Mouse (Mus musculus): ENCODE results near the gene Aldh3b1. TPM values are rescaled to one million over a fixed set of nuclear protein-coding genes. Genes with fewer than 3 reads are reported as not detected.

Gene Aldh3b1
- polyA plus RNA-seq, 1 experiment, result not detected

DNA sequence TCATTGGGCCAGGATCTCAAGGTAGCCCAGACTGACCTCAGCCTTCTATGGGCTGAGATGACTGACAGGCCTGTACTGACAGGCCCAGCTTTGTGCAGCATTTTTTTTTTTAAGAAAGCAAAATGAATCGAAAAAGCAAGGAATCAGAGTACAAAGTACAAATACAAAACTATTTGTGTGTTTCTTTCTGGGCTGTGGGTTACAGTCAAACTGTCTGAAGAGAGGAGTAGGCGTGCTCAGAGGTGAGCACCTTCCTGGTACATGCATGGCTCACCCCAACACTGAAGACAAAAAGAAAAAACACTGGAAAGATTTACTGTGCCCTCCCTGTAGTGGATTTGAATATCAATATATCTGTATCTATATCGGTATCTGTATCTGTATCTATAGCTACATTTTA, 18.2 kb upstream of the Aldh3b1 start:
- Histone ChIP-seq H3K27me3 (ENCODE audit: control insufficient read depth) (no peaks in the 10 kb centered on the region), H3K9me3 (ENCODE audit: control insufficient read depth, low read length) (no peaks in the 10 kb centered on the region), H3K4me1 (ENCODE audit: control insufficient read depth) (peaks cover 13% of the 10 kb centered on the region), H3K36me3 (ENCODE audit: control insufficient read depth) (no peaks in the 10 kb centered on the region), H3K4me3 (replicated peaks) (no peak overlapping the region)
- TF ChIP-seq GATA1 (IDR thresholded peaks at IDR 0.05; ENCODE audit: low read length), result no peak
- no peak for TF ChIP-seq TAL1 (IDR thresholded peaks at IDR 0.05; ENCODE audit: low read length)

DNA sequence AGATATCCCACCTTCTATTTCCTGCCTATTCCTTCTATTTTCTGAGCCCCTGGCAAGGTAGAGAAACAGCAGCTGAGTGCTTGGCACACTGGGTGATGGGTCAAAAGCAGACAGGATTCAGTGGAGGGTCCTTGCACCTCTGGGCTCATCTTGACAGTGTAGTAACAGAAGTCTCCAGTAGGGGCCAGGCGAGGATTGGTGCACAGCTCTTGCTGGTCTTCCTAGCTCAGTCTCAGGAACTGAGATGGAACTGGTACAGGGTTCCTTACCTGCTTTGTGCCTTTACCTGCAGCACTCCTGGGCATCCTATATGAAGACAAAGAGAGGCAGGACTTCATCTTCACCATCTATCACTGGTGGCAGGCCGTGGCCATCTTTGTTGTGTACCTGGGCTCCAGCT, 17.1 kb upstream of the Aldh3b1 start:
- H3K36me3 ChIP-seq (ENCODE audit: control insufficient read depth), result no peaks in the 10 kb centered on the region
- no peaks in the 10 kb centered on the region for H3K27me3 ChIP-seq (ENCODE audit: control insufficient read depth)
- H3K9me3 ChIP-seq (ENCODE audit: control insufficient read depth, low read length), result no peaks in the 10 kb centered on the region
- peaks cover 20% of the 10 kb centered on the region for H3K4me1 ChIP-seq (ENCODE audit: control insufficient read depth)
- no peak overlapping the region for H3K4me3 ChIP-seq (replicated peaks)
- TF ChIP-seq GATA1 (IDR thresholded peaks at IDR 0.05; ENCODE audit: low read length), result no peak
- no peak for TF ChIP-seq TAL1 (IDR thresholded peaks at IDR 0.05; ENCODE audit: low read length)

DNA sequence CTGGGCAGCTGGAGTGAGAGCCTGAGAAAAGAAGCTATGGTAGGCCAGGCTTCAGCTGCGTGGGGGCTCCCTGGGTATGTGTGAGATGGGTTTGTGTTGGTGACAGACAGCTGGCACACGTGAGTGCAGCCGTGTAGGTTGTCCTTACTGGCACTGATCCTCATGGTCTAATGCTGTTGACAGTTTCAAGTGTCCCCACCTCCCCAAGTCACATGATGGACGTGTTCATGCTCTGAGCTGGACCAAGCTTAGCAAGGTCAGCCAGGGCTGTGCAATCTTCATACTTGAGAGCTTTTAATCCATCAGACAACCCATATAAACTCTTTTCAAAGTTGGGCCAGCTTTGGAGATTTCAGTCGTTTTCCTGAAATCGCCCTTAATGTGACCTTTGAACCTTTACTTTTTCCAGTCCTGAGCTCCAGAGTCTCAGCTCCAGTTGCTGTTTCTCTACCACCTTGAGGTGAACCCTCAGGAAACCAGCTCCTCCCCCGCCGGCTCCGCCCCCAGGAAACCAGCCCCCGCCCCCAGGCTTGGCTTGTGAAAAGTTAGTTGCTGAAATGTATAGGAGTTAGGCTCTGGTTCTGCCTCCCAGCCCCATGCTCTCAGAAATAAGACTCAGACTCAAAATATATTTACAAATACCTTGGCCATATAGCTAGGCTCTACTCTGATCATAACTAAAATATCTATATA, 16.4 kb upstream of the Aldh3b1 start:
- TF ChIP-seq TAL1 (IDR thresholded peaks at IDR 0.05; ENCODE audit: low read length) (no peak), GATA1 (IDR thresholded peaks at IDR 0.05; ENCODE audit: low read length) (no peak)
- H3K4me3 ChIP-seq (replicated peaks), result no peak overlapping the region
- no peaks in the 10 kb centered on the region for H3K27me3 ChIP-seq (ENCODE audit: control insufficient read depth)
- no peaks in the 10 kb centered on the region for H3K9me3 ChIP-seq (ENCODE audit: control insufficient read depth, low read length)
- peaks cover 20% of the 10 kb centered on the region for H3K4me1 ChIP-seq (ENCODE audit: control insufficient read depth)
- no peaks in the 10 kb centered on the region for H3K36me3 ChIP-seq (ENCODE audit: control insufficient read depth)

DNA sequence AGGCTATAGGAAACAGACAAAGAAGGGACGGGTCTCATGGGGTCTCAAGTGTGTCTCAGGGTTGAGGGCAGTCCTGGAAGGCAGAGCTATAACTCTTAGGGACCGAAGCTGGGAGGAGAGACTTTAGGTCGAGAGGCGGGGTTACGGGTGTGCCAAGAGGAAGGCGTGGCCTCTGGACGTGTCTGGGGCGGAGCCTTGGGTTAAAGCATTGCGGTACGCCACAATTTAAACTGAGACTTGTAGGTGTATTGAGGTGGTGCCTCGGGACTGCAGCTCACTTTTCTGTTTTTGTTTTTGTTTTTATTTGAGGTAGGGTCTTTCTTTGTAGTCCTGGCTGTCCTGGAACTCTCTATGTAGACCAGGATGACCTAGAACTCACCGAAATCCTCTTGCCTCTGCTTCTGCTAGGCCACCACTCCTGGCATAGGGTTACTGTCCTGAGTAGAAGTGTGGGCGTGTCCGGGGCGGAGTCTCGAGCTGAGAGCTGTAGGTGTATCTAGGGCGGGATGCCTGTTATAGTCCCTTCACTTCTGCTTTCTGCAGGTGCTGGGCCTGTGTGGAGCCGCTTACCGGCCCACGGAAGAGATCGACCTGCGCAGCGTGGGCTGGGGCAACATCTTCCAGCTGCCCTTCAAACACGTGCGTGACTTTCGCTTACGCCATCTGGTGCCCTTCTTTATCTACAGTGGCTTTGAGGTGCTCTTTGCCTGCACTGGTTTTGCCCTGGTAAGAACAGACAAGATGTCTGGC, 13.6 kb upstream of the Aldh3b1 start:
- no peak for TF ChIP-seq GATA1 (IDR thresholded peaks at IDR 0.05; ENCODE audit: low read length)
- TF ChIP-seq TAL1 (IDR thresholded peaks at IDR 0.05; ENCODE audit: low read length), result no peak
- Histone ChIP-seq H3K27me3 (ENCODE audit: control insufficient read depth) (no peaks in the 10 kb centered on the region), H3K9me3 (ENCODE audit: control insufficient read depth, low read length) (no peaks in the 10 kb centered on the region), H3K4me1 (ENCODE audit: control insufficient read depth) (peaks cover 20% of the 10 kb centered on the region), H3K4me3 (replicated peaks) (peak overlapping the region; percentile 46), H3K36me3 (ENCODE audit: control insufficient read depth) (no peaks in the 10 kb centered on the region)

DNA sequence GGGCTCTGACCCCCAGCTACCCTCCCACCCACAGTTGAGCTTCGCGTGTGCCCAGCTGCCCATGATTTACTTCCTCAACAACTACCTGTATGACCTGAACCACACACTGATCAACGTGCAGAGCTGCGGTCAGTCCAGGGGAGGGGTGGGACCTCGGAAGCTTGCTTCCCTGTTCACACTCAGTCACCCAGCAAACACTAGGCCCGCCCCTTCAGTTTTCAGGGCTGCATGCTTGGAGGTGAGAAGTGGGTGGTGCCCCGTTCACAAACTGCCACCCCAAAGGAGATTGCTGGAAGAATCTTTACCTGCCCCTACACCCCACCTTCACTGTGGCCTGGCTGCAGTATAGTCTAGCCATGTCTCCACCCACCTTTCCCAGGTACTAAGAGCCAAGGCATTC, 12.7 kb upstream of the Aldh3b1 start:
- no peaks in the 10 kb centered on the region for H3K36me3 ChIP-seq (ENCODE audit: control insufficient read depth)
- no peak for TF ChIP-seq GATA1 (IDR thresholded peaks at IDR 0.05; ENCODE audit: low read length)
- no peak for TF ChIP-seq TAL1 (IDR thresholded peaks at IDR 0.05; ENCODE audit: low read length)
- H3K4me1 ChIP-seq (ENCODE audit: control insufficient read depth), result peaks cover 20% of the 10 kb centered on the region
- H3K9me3 ChIP-seq (ENCODE audit: control insufficient read depth, low read length), result no peaks in the 10 kb centered on the region
- no peak overlapping the region for H3K4me3 ChIP-seq (replicated peaks)
- peaks cover 3% of the 10 kb centered on the region; the same call in 1 of the 2 replicates for H3K27me3 ChIP-seq (ENCODE audit: control insufficient read depth)

DNA sequence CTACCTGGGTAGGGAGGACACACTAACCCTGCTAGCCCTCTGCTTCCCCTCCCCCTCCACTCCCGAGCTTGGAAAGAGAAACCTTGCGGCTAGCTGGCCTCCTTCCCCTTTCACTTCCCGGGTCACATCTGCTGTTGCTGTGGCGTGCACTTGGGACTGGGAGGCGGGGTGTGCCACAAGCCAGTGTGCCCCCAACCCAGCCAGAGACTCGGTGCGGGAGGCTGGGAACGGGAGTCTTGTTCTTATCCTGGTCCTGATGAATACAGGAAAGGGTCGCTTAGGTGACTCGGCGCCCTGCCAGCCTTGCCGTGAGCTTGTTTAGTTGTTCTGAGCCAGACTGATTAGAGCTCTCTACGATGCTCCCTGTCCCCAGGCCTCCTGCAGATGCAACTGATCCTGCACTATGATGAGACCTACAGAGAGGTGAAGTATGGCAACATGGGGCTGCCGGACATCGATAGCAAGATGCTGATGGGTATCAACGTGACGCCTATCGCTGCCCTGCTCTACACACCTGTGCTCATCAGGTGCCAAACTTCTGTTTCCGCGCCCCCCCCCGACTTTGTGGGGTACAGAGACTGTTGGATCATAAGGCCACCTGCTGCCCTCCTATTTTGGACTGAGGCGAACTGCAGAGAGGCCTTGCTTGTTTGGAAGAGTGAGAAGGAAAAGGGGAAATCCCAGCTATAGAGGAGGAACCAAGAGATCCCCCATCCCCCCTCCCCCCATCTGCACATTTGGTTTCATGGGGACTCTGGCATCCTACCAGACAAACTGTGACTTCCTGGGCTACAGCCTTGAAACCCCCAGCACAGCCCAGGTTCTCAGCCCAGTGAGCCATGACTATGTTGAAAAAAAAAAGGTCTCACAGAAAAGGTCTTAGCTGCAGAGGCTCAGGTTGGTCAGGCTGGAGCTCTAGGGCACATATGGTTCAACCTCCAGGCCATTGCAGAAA, 6.6 kb upstream of the Aldh3b1 start:
- TF ChIP-seq GATA1 (IDR thresholded peaks at IDR 0.05; ENCODE audit: low read length) (no peak), TAL1 (IDR thresholded peaks at IDR 0.05; ENCODE audit: low read length) (no peak)
- Histone ChIP-seq H3K4me1 (ENCODE audit: control insufficient read depth) (peaks cover 15% of the 10 kb centered on the region), H3K9me3 (ENCODE audit: control insufficient read depth, low read length) (no peaks in the 10 kb centered on the region), H3K36me3 (ENCODE audit: control insufficient read depth) (no peaks in the 10 kb centered on the region), H3K27me3 (ENCODE audit: control insufficient read depth) (peaks cover 34% of the 10 kb centered on the region), H3K4me3 (replicated peaks) (peak overlapping the region; percentile 55)

DNA sequence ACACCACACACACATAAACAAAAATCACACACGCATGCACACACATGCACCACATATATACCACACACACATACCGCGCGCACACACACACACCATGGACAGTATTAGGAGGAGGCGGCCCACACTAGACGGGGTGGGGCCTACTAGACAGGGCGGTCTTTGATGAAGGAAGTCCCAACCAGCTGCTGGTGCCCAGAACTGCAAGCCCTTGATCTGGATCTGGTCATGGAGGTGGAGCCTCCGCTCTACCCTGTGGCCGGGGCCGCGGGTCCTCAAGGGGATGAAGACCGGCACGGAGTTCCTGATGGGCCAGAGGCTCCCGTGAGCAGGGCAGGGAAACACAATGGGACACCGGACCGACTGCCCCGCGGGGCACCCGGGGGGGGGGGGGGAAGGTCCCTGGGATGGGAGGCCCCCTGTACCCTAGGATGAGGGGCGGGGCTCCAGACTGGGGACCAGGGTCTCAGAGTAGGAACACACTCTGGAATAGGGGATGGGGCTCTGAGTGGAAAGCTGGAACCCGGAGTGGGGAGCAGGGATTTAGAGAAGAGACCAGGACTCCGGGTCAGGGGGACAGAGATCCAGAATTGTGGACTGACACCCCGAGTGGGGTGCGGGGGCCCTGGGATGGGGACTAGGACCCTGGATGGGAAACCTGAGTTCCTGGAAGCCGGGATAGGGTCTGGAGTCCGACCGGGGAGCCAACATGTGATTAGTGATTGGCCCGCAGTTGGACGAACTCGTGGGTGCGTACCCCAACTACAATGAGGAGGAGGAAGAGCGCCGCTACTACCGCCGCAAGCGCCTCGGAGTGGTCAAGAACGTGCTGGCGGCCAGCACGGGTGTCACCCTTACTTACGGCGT, 5.7 kb upstream of the Aldh3b1 start, which contains the start of gene Unc93b1:
TSS of gene Unc93b1 (plus strand) at position 155 of the 864 bp plus-strand sequence.
- Histone ChIP-seq H3K9me3 (ENCODE audit: control insufficient read depth, low read length) (no peaks in the 10 kb centered on the region), H3K4me3 (replicated peaks) (peak within 1 kb of the TSS; percentile 55), H3K4me1 (ENCODE audit: control insufficient read depth) (peaks cover 15% of the 10 kb centered on the region), H3K27me3 (ENCODE audit: control insufficient read depth) (peaks cover 34% of the 10 kb centered on the region), H3K36me3 (ENCODE audit: control insufficient read depth) (no peaks in the 10 kb centered on the region)
- TF ChIP-seq TAL1 (IDR thresholded peaks at IDR 0.05; ENCODE audit: low read length), result no peak
- TF ChIP-seq GATA1 (IDR thresholded peaks at IDR 0.05; ENCODE audit: low read length), result no peak

DNA sequence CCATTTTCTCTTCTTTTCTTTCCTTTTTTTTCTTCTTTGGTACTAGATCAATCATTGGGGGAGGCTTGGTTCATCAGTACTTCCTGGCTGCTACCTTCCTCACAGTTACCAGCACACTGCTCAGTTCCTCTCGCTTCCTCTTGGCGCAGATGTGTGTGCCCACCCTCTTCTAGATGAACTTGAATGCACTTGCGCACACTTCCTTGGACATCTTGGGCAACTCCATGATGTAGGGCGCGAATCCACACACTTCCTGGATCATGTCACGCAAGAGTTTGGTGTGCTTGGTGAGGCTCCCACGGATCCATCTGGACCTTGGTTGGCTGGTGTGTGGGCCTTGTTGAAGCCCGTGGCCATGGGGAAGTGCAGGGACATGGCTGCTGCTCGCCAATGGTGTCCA, 2.1 kb upstream of the Aldh3b1 start:
- Histone ChIP-seq H3K4me3 (replicated peaks) (no peak overlapping the region), H3K9me3 (ENCODE audit: control insufficient read depth, low read length) (no peaks in the 10 kb centered on the region), H3K36me3 (ENCODE audit: control insufficient read depth) (no peaks in the 10 kb centered on the region), H3K27me3 (ENCODE audit: control insufficient read depth) (peaks cover 28% of the 10 kb centered on the region), H3K4me1 (ENCODE audit: control insufficient read depth) (peaks cover 16% of the 10 kb centered on the region)
- TF ChIP-seq GATA1 (IDR thresholded peaks at IDR 0.05; ENCODE audit: low read length) (no peak), TAL1 (IDR thresholded peaks at IDR 0.05; ENCODE audit: low read length) (no peak)

All from erythroblast, embryonic 14.5 days (primary cell).